Mouse (Mus musculus) induced T-regulatory cell, adult 2 months (primary cell): Measurements from ENCODE around the gene Naa25.

ENCODE experiments used
- DNase-seq: peaks from one replicate; pipeline ENCODE4 v3.0.0-alpha.2; 2012; ENCODE audit warnings: low read depth

The Naa25 gene

GRCm38 (mm10) chr5:121397187-121398145 lies at the start of gene Naa25:
TSS of gene Naa25 (plus strand) at chr5:121397936.
- peak; percentile 99 for DNase-seq

GRCm38 (mm10) chr5:121359229-121359628 lies 38.5 kb upstream of the Naa25 start:
- no peak for DNase-seq

- DNase-seq = no peak
Measured at GRCm38 (mm10) chr5:121361696-121362095, 36.0 kb upstream of the Naa25 start.

- no peak for DNase-seq
Measured at GRCm38 (mm10) chr5:121363441-121363840, 34.3 kb upstream of the Naa25 start.

- no peak for DNase-seq
Measured at GRCm38 (mm10) chr5:121366449-121367225, 31.1 kb upstream of the Naa25 start.

- no peak for DNase-seq
Measured at GRCm38 (mm10) chr5:121367255-121367654, 30.5 kb upstream of the Naa25 start.

GRCm38 (mm10) chr5:121371712-121372111 lies 26.0 kb upstream of the Naa25 start:
- no peak for DNase-seq

GRCm38 (mm10) chr5:121374790-121375189 lies 22.9 kb upstream of the Naa25 start:
- DNase-seq = no peak

- DNase-seq = peak; percentile 85
Measured at GRCm38 (mm10) chr5:121376972-121377371, 20.8 kb upstream of the Naa25 start.

DNA sequence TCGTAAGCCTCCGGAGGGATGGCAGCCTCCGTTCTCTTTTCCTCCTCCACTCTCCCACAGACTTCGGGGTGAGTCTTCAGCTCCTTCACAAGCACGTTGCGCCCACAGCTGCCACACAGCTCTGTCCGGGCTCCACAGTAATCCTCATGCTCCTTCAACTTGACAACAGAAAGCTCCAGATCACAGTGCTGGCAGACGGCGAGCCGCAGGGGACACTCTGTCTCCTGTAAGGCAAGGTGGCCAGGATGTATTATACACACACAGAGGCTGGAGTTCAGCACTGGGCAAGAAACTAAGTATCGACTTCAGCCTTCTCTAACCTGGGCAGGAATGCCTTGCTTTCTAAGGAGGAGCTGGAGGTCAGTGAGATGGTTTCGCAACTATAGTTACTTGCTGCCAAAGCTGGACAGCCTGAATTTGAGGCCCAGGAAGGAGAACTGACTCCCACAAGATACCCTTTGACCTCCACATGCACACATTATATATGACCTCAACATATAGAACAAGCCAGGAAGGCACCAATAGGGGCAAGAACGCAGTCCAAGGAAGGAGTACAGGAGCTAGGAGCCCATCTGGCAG lies 19.0 kb upstream of the Naa25 start:
- DNase-seq = no peak

GRCm38 (mm10) chr5:121380692-121381091 lies 17.0 kb upstream of the Naa25 start:
- peak; percentile 63 for DNase-seq

GRCm38 (mm10) chr5:121383857-121384756 lies 13.6 kb upstream of the Naa25 start:
- DNase-seq = peak; percentile 76

DNA sequence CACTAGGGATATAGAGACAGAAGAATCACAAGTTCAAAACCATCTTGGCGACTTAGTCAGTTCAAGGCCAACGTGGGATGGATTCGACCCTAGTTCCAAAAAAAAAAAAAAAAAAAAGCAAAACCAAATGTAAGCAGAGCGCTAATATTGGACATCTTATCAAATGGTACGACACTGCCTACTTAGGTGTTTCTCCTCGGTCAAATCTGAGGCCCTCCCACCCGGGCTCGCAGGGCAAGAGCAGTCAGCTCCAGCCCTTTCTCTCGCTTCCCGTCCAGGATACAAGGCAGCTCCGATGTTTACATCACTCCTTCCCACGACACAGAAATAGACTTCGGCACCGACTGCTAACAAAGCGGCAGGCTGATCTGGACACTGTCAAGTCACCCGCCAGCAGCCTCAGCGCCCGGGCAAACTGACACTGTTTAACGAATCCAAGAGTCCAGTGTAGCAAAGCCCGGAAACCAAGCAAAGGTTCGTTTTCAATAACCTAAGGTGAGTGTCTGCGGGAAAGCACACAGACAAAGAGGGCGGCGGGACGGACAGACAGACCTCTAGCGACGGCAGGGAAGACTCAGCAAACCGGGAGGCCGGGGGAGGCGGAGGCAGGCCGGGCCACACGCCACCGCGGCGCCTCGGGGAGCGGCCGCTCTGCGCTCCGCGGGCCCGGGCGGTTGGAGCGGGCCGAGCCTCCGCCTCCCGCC lies 12.8 kb upstream of the Naa25 start:
- no peak for DNase-seq

DNA sequence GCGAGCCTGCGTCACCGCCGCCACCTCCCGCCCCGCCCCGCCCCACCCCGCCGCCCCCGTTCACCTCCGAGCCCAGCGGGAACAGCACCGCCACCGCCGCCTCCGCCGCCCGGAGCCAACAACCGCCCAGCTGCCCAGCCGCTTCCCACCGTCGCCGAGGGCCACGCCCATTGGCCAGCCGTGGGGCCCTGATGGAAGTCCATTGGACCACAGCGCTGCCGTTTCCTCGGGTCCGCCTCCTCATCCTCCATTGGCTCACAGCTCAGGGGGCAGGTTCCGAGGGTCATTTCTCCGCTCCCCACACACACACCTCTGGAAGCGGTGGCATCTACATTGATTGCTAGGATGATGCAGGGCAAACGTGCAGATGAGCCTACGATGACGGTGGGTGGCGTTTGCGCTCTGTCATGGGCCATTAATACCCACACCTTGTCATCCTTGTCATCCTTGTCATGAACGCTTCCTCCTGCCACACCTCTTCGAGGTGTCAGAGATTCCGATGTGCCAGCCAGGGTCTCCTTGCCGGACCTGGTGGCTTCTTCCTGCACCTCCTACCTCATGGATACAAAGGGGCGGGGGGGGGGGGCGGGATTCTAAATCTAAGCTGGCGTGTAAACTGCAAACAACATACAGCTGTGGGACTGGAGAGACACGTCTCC lies 12.1 kb upstream of the Naa25 start, which contains the start of gene Trafd1:
Gene Trafd1, minus strand, starts transcription at position 172 of the 659 bp plus-strand sequence.
- peak; percentile 94 for DNase-seq

GRCm38 (mm10) chr5:121386120-121386909 lies 11.4 kb upstream of the Naa25 start:
- peak; percentile 43 for DNase-seq

GRCm38 (mm10) chr5:121387126-121387525 lies 10.6 kb upstream of the Naa25 start:
- no peak for DNase-seq

DNA sequence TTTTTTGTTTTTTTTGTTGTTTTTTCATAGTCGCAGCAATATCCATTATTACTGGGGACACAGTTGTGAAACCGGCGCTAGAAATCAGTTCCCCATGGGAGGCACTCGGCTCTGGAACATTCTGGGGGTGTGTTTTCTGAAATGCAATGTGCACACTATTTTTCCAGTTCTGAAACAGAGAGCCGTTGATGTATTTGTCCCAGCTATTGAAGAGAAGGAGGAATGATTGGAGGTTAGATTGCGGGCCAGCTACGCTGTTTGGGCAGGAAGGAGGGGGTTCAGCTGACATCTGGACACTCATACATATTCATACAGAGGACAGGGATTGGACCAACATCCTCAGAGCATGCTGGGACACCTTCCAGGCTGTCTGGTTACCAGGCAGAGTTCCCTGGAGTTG lies 8.6 kb upstream of the Naa25 start:
- no peak for DNase-seq

GRCm38 (mm10) chr5:121389691-121390090 lies 8.0 kb upstream of the Naa25 start:
- no peak for DNase-seq

DNA sequence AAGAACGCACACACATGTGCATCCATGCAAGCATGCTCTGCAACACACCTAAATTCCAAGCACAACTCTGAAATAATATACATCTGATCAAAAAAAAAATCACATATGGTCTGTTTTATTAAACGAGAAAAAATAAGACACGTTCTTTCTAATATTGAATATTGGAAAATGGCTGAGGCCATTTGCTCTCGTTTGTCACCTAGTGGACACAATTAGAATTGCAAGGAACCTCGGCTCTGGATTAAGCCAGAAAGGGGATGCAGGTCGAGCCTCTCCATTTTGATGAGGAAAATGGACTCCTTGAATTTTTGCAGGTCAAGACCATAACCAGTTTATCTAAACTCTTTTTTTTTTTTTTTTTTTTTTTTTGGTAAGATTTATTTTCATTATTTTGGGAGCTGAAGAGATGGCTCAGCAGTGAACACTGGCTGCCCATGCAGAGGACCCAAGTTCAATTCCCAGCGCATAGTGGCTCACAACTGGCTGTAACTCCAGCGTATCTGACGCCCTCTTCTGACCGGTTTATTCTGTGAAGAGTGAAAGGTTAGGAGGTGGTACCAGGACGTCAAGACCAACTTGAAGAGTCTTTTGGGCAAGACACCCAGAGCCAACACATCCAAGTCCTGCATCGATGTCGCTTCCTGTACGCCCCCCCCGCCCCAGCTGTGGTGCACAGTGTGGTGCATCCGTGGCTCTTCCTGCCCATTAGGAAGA lies 4.9 kb upstream of the Naa25 start:
- DNase-seq = peak; percentile 80
